Mouse (Mus musculus): Measurements from ENCODE around the gene Arfgef3. TPM values are rescaled to one million over a fixed set of nuclear protein-coding genes. Genes with fewer than 3 reads are reported as not detected.

Arfgef3 gene
- polyA plus RNA-seq, 1 experiment from 2014 or later: 1.5 TPM

DNA sequence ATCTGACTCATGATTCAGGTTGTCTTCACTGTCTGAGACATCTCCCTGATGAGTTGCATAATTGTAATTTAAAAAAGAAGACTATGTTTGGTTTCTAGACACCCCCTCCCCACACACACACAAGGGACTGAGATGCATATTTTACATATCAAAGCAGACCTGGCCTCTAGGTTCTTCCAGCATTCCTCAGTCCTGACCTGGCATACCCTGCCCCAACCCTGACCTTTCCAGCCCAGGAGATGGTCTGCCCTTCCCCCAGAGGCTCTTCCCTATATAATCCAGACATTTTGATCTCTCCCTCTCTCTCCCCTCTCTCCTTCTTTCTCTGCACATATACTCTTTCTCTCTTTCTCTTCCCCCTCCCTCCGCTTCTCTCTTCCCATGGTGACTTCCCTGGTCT lies 99.4 kb downstream of the Arfgef3 start:
- no peaks in the 10 kb centered on the region for H3K36me3 ChIP-seq (ENCODE audit: control insufficient read depth, insufficient read depth)
- H3K9ac ChIP-seq (ENCODE audit: low read depth, low read length): no peak overlapping the region
- H3K27me3 ChIP-seq (replicated peaks; ENCODE audit: control insufficient read depth, insufficient read depth, low read length): no peaks in the 10 kb centered on the region
- ATAC-seq: no peak
- WGBS: 100% methylated on average over 1 of the region's 1 CpGs
- no peak overlapping the region for H3K4me3 ChIP-seq (ENCODE audit: low read depth, low read length)
- no peaks in the 10 kb centered on the region for H3K4me1 ChIP-seq (replicated peaks; ENCODE audit: control insufficient read depth, insufficient read depth, low read length)
- H3K4me2 ChIP-seq (replicated peaks; ENCODE audit: low read depth): no peak overlapping the region
- H3K27ac ChIP-seq (ENCODE audit: low read depth, low read length): no peak overlapping the region
- no peak for TF ChIP-seq CTCF (IDR thresholded peaks at IDR 0.05; ENCODE audit: low read depth)
- no peaks in the 10 kb centered on the region for H3K9me3 ChIP-seq (ENCODE audit: control insufficient read depth)

DNA sequence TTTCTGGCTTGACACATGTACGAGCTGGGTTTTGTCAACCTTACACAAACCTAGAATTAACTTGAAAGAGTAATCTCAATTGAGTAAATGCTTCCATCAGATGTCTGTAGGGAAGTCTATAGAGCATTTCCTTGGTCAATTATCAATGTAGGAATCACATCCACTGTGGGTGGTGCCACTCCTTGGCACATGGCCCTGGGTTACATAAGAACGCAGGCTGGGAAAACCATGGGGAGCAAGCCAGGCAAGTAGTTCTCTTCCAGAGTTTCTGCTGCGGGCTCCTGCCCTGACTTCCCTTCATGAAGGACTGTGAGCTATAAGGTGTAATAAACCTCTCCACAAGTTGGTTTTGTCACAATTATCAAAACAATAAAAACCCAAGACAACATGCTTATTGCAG lies 100.2 kb downstream of the Arfgef3 start:
- no peak for ATAC-seq
- H3K4me1 ChIP-seq (replicated peaks; ENCODE audit: control insufficient read depth, insufficient read depth, low read length): no peaks in the 10 kb centered on the region
- no peaks in the 10 kb centered on the region for H3K27me3 ChIP-seq (replicated peaks; ENCODE audit: control insufficient read depth, insufficient read depth, low read length)

DNA sequence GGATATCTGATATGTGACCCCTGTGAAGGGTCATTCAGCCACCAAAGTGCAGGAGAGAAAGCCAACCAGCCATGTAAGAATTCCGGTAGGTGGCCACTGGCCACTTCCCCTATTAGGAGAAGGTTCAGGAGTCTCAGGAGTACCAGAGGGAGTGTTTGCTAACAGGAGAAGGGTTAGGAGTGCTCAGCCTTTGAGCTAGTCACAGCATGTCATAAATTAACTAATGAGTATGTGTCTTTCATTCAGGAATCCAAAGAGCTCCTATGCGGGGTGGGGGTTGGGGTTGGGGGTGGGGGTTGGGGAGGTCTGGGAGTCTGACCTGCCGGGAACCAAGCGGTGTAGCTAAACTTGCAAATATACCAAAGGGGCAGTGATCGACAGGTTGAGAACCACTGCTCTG lies 100.9 kb downstream of the Arfgef3 start:
- no peak overlapping the region for H3K4me3 ChIP-seq (ENCODE audit: low read depth, low read length)
- H3K9me3 ChIP-seq (ENCODE audit: control insufficient read depth): no peaks in the 10 kb centered on the region
- no peak overlapping the region for H3K9ac ChIP-seq (ENCODE audit: low read depth, low read length)
- no peaks in the 10 kb centered on the region for H3K36me3 ChIP-seq (ENCODE audit: control insufficient read depth, insufficient read depth)
- WGBS: 57% methylated on average over 5 of the region's 5 CpGs
- ATAC-seq: no peak
- no peaks in the 10 kb centered on the region for H3K4me1 ChIP-seq (replicated peaks; ENCODE audit: control insufficient read depth, insufficient read depth, low read length)
- H3K27ac ChIP-seq (ENCODE audit: low read depth, low read length): no peak overlapping the region
- no peak overlapping the region for H3K4me2 ChIP-seq (replicated peaks; ENCODE audit: low read depth)
- no peaks in the 10 kb centered on the region for H3K27me3 ChIP-seq (replicated peaks; ENCODE audit: control insufficient read depth, insufficient read depth, low read length)
- TF ChIP-seq CTCF (IDR thresholded peaks at IDR 0.05; ENCODE audit: low read depth): no peak

More for the DNA sequence above, 100.2 kb downstream of the Arfgef3 start:
- Histone ChIP-seq H3K27ac (ENCODE audit: low read depth, low read length) (no peak overlapping the region), H3K4me2 (replicated peaks; ENCODE audit: low read depth) (no peak overlapping the region), H3K4me3 (ENCODE audit: low read depth, low read length) (no peak overlapping the region), H3K9ac (ENCODE audit: low read depth, low read length) (no peak overlapping the region), H3K36me3 (ENCODE audit: control insufficient read depth, insufficient read depth) (no peaks in the 10 kb centered on the region), H3K9me3 (ENCODE audit: control insufficient read depth) (no peaks in the 10 kb centered on the region)
- 76% methylated on average over 3 of the region's 3 CpGs for WGBS
- no peak for TF ChIP-seq CTCF (IDR thresholded peaks at IDR 0.05; ENCODE audit: low read depth)

DNA sequence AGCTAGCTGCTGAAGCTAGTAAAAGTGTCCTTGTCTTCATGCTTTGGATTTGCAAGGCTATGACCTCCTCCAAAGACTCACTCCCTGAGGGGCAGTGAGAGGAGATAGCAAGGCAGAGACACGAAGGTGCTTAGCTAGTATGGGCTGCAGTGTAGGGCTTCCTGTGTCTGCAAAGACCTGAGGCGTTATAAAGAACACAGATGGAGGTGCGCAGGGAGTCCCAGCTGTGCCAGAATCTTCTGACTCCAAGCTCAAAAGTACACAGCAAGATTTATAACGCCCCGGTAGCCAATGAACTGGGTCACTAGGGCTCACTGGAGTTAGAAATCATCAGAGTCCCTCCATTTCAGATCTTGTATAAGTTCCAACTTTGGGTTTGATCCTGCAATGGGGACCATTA lies 103.2 kb downstream of the Arfgef3 start:
- no peak for TF ChIP-seq CTCF (IDR thresholded peaks at IDR 0.05; ENCODE audit: low read depth)

DNA sequence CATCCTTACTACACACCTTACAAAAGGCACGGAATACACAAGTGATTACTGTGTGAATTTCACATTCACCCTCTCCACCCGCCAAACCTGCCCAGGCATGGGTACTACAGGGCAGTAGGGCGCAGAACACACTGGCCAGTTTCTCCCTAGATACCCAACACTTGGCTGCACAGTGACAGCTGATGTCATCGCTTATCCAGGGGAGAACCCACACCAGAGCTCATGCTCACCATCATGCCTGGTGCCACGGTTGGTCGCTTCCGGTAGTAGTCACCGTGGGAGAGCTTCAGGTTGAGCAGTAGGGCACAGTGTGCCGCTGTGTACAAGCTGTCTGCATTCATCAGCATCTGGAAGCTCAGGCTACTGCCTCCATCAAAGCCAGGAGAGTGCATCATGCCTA lies 108.3 kb downstream of the Arfgef3 start:
- H3K27me3 ChIP-seq (replicated peaks; ENCODE audit: control insufficient read depth, insufficient read depth, low read length): no peaks in the 10 kb centered on the region
- no peak overlapping the region for H3K9ac ChIP-seq (ENCODE audit: low read depth, low read length)
- whole genome bisulfite sequencing: 94% methylated on average over 9 of the region's 9 CpGs
- no peaks in the 10 kb centered on the region for H3K4me1 ChIP-seq (replicated peaks; ENCODE audit: control insufficient read depth, insufficient read depth, low read length)
- no peak for TF ChIP-seq CTCF (IDR thresholded peaks at IDR 0.05; ENCODE audit: low read depth)
- no peak overlapping the region for H3K4me3 ChIP-seq (ENCODE audit: low read depth, low read length)
- H3K36me3 ChIP-seq (ENCODE audit: control insufficient read depth, insufficient read depth): no peaks in the 10 kb centered on the region
- no peak for ATAC-seq
- no peaks in the 10 kb centered on the region for H3K9me3 ChIP-seq (ENCODE audit: control insufficient read depth)
- H3K27ac ChIP-seq (ENCODE audit: low read depth, low read length): no peak overlapping the region
- no peak overlapping the region for H3K4me2 ChIP-seq (replicated peaks; ENCODE audit: low read depth)

More for the DNA sequence above, 103.2 kb downstream of the Arfgef3 start:
- Histone ChIP-seq H3K9me3 (ENCODE audit: control insufficient read depth) (no peaks in the 10 kb centered on the region), H3K9ac (ENCODE audit: low read depth, low read length) (no peak overlapping the region), H3K27me3 (replicated peaks; ENCODE audit: control insufficient read depth, insufficient read depth, low read length) (no peaks in the 10 kb centered on the region), H3K4me1 (replicated peaks; ENCODE audit: control insufficient read depth, insufficient read depth, low read length) (no peaks in the 10 kb centered on the region), H3K27ac (ENCODE audit: low read depth, low read length) (no peak overlapping the region), H3K4me2 (replicated peaks; ENCODE audit: low read depth) (no peak overlapping the region), H3K4me3 (ENCODE audit: low read depth, low read length) (no peak overlapping the region), H3K36me3 (ENCODE audit: control insufficient read depth, insufficient read depth) (no peaks in the 10 kb centered on the region)
- no peak for ATAC-seq
- 83% methylated on average over 5 of the region's 5 CpGs for WGBS

DNA sequence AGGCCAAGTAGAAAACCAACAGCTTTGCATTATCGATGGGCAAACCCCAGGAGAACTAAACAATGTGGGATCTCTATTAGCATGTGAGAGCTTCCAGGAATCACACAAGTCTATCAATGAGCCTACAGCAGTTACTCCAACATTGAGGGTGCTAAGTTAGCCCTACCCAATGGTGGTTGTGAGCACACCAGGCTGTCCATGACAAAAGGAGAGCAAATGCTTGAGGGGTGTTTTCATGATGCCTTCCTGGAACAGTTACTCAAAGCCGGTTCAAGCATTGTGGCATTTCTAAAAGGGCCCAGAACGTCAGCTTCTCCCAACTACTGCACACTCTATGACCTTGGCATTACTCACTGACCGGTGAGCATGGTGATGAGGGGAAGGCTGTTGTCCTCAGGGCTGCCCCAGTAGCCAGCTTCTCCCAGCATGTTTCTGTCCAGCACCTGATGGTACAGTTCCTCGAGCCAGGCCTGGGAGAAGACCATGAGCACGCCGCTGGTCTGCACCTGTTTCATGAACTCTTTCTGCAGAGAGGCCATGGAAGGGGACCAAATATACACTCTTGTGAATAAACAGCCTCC lies 109.3 kb downstream of the Arfgef3 start:
- no peaks in the 10 kb centered on the region for H3K36me3 ChIP-seq (ENCODE audit: control insufficient read depth, insufficient read depth)
- no peaks in the 10 kb centered on the region for H3K4me1 ChIP-seq (replicated peaks; ENCODE audit: control insufficient read depth, insufficient read depth, low read length)
- H3K27ac ChIP-seq (ENCODE audit: low read depth, low read length): no peak overlapping the region
- H3K9me3 ChIP-seq (ENCODE audit: control insufficient read depth): no peaks in the 10 kb centered on the region
- TF ChIP-seq CTCF (IDR thresholded peaks at IDR 0.05; ENCODE audit: low read depth): no peak
- WGBS: 85% methylated on average over 7 of the region's 7 CpGs
- H3K4me2 ChIP-seq (replicated peaks; ENCODE audit: low read depth): no peak overlapping the region
- ATAC-seq: no peak
- H3K4me3 ChIP-seq (ENCODE audit: low read depth, low read length): no peak overlapping the region
- no peak overlapping the region for H3K9ac ChIP-seq (ENCODE audit: low read depth, low read length)
- no peaks in the 10 kb centered on the region for H3K27me3 ChIP-seq (replicated peaks; ENCODE audit: control insufficient read depth, insufficient read depth, low read length)

DNA sequence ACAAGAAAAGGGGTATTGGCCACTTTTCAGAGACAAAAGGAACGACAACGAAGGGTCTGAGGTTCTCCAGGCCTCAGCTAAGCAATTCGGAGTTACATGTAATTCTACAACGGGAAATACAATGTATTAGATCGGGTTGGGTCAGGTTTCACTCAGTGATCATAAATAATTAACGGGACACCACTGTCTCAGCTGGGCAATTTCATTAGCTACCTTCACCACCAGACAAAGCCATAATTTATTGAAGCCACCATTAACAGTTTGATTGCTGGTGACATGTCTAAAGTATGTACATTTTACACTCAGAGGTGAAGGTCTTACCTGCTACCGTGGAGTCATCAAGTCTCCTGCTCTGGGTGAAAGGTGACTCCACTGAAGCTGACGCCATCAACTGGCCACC lies 113.3 kb downstream of the Arfgef3 start:
- no peak for ATAC-seq
- no peaks in the 10 kb centered on the region for H3K4me1 ChIP-seq (replicated peaks; ENCODE audit: control insufficient read depth, insufficient read depth, low read length)
- no peaks in the 10 kb centered on the region for H3K36me3 ChIP-seq (ENCODE audit: control insufficient read depth, insufficient read depth)
- H3K27ac ChIP-seq (ENCODE audit: low read depth, low read length): no peak overlapping the region
- no peak overlapping the region for H3K4me2 ChIP-seq (replicated peaks; ENCODE audit: low read depth)
- TF ChIP-seq CTCF (IDR thresholded peaks at IDR 0.05; ENCODE audit: low read depth): no peak
- no peak overlapping the region for H3K9ac ChIP-seq (ENCODE audit: low read depth, low read length)
- H3K9me3 ChIP-seq (ENCODE audit: control insufficient read depth): no peaks in the 10 kb centered on the region
- 82% methylated on average over 8 of the region's 8 CpGs for WGBS
- no peak overlapping the region for H3K4me3 ChIP-seq (ENCODE audit: low read depth, low read length)
- H3K27me3 ChIP-seq (replicated peaks; ENCODE audit: control insufficient read depth, insufficient read depth, low read length): no peaks in the 10 kb centered on the region

All from intestine, postnatal 0 days (tissue).